Mouse (Mus musculus) heart, embryonic 15.5 days (tissue): ENCODE data around the gene Rab36. TPM values are rescaled to one million over a fixed set of nuclear protein-coding genes. Genes with fewer than 3 reads are reported as not detected.

Source experiments
- ATAC-seq: fragments of 200-750 bp; cut with Nextera tagmentation; replicated peaks from 2 replicates; pipeline ENCODE4 v1.8.0; 2017; ENCODE audit warnings: low read depth, moderate TSS enrichment; ENCODE audit not compliant: insufficient number of reproducible peaks, insufficient read depth, low FRiP score
- H3K27ac ChIP-seq: fragments of 300-500 bp; sonication (generic); 2 replicates; pipeline ENCODE4 v1.5.1; 2015; ENCODE audit warnings: mild to moderate bottlenecking, inconsistent platforms
- H3K27me3 ChIP-seq: fragments of 300-500 bp; sonication (generic); 2 replicates; pipeline ENCODE4 v1.6.1; 2015; ENCODE audit warnings: inconsistent platforms
- H3K36me3 ChIP-seq: fragments of 300-500 bp; sonication (generic); 2 replicates; pipeline ENCODE4 v1.6.1; 2015; ENCODE audit warnings: mild to moderate bottlenecking, inconsistent platforms
- H3K4me1 ChIP-seq: fragments of 300-500 bp; sonication (generic); replicated peaks from 2 replicates; pipeline ENCODE4 v1.6.1; 2015; ENCODE audit warnings: inconsistent platforms
- H3K4me2 ChIP-seq: fragments of 300-500 bp; sonication (generic); 2 replicates; pipeline ENCODE4 v1.6.1; 2015; ENCODE audit warnings: inconsistent platforms, mild to moderate bottlenecking, moderate library complexity
- H3K4me3 ChIP-seq: fragments of 300-500 bp; sonication (generic); 2 replicates; pipeline ENCODE4 v1.5.1; 2015; ENCODE audit warnings: mild to moderate bottlenecking, inconsistent platforms
- H3K9ac ChIP-seq: fragments of 300-500 bp; sonication (generic); 2 replicates; pipeline ENCODE4 v1.6.1; 2015; ENCODE audit warnings: mild to moderate bottlenecking, inconsistent platforms
- H3K9me3 ChIP-seq: fragments of 300-500 bp; sonication (generic); replicated peaks from 2 replicates; pipeline ENCODE4 v1.6.1; 2016; ENCODE audit warnings: inconsistent platforms
- WGBS: fragments of 180-500 bp; shearing (Covaris S2); methylation state at CpG from one replicate; pipeline ENCODE4 v1.1.7; 2015; ENCODE audit warnings: mixed read lengths; 5-methylcytosine and 5-hydroxymethylcytosine counted together
- polyA plus RNA-seq: library from polyadenylated mRNA; unstranded; fragments of >200 nt; fragmentation: Nextera tagmentation; extraction: Ambion mirVana; gene quantifications from 2 replicates; pipeline ENCODE4 v1.2.1, GENCODE M21; 2015

Gene Rab36
- polyA plus RNA-seq, 1 experiment from 2014 or later = 2.2 TPM

- Histone ChIP-seq H3K27me3 (peaks cover 45% of the 10 kb centered on the region), H3K4me2 (no peak overlapping the region), H3K9me3 (no peaks in the 10 kb centered on the region), H3K9ac (no peak overlapping the region), H3K4me3 (no peak overlapping the region), H3K4me1 (peaks cover 49% of the 10 kb centered on the region), H3K27ac (peak overlapping the region; percentile 41; the same call in 1 of the 2 replicates), H3K36me3 (no peaks in the 10 kb centered on the region)
- no peak for ATAC-seq
- 65% methylated on average over 2 of the region's 2 CpGs for WGBS
These were observed 66.6 kb downstream of the Rab36 start for GRCm38 (mm10) chr10:75103502-75103901.

Other genes starting within 250 kb of the Rab36 start
- 1.2 and 1.7 TPM in 2 replicates for gene Gnaz, start 69.9 kb upstream of the Rab36 start, polyA plus RNA-seq
- gene Rsph14, start 4.5 kb upstream of the Rab36 start, polyA plus RNA-seq = 0.20 TPM in 1 of 2 replicates, not detected in the other
- 9.7 and 10.2 TPM in 2 replicates for gene Bcr, start 23.5 kb downstream of the Rab36 start, polyA plus RNA-seq
- gene Specc1l, start 175.0 kb downstream of the Rab36 start, polyA plus RNA-seq = 19.4 and 24.3 TPM in 2 replicates